Mouse (Mus musculus): ENCODE measurements around the gene Slc35f3.
A peak's percentile ranks its signal among the peaks of the same experiment; 100 is the strongest.

Slc35f3 gene

DNA sequence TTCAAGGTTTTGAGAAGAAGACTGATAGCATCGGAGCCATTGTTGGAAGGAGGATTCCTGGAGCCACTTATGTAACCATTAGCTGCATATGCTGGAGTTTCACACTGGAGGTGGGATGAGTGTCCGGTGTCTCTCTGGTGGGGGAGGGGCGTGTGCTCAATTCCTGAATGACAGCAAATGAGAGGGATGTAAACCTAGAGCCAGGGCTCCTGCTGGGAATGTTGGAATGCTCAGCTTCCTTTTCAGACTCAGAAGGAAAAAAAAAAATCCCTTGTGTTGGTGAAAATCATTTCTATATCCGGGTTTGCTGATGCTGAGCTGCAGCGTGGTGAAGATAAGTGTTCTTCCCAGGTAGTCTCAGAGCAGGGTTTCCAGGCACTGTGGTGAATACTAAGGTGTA is 29.4 kb downstream of the Slc35f3 start:
- DNase-seq (ENCODE audit: low spot score): no peak

DNA sequence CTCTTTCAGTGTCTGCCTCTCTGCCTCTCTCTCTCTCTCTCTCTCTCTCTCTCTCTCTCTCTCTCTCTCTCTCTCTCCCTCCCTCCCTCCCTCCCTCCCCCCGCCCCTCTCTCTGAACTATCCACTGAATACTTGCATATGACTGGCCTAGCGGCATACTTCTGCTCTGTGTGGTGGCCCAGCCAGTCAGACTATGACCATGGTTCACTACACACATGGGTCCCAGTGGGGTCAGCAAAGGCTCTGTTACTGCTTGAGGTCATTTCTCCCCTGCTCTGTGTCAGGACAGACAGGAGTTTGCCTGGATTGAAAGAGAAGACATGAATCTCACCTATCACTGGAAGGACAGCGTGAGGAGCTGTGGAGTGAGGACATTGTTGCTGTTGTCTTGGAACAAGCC is 40.5 kb downstream of the Slc35f3 start:
- no peak for DNase-seq (ENCODE audit: low spot score)

DNA sequence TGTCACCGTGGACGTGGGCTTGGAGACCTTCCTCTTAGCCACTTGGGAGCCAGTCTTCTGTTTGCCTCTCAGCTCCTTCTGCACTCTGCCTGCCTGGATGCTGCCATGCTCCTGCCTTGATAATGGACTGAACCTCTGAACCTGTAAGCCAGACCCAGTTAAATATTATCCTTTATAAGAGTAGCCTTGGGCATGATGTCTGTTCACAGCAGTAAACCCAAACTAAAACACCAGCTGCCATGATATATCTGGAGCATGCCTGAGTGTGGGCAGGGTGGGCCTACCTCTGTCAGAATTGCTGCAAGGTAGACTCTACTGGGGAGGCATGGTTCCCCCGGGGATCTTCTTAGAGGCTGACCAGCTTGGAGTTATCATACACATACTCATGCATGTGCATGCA is 41.0 kb downstream of the Slc35f3 start:
- DNase-seq (ENCODE audit: low spot score): no peak

DNA sequence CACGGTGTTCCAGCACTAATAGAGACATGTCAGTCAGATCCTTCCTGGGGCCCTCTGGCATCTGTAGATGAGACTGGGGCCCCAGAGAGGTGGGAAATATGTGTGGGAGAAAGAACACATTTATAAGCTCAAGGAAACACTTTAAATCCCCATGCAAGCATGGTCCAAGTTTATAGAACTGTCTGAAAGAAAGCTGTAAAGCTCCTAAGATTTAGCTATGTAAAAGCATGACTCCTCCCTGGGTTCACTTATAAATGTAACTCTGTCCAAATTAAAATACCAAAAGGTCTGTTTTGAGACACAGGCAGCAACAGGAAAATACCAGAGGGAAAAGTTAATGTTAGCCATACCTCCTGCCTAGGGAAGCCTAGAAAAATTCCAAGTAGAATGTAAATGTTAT is 42.8 kb downstream of the Slc35f3 start:
- no peak for DNase-seq (ENCODE audit: low spot score)

DNA sequence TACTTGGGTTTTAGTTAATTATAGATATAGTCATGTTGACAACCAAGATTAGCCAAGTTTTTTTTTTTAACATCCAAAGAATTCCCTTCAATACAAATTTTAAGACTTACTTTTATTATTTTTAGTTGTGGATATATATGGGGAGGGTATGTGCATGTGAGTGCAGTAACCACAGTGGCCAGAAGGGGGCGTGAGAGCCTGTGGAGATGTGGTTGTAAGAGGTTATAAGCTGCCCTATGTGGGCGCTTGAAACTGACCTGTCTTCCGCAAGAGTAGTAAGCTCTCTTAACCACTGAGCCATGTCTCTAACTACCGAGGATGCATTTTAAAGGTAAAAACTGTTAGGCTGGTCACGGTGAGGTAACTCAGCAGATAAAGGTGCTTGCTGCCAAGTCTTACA is 45.1 kb downstream of the Slc35f3 start:
- no peak for DNase-seq (ENCODE audit: low spot score)

DNA sequence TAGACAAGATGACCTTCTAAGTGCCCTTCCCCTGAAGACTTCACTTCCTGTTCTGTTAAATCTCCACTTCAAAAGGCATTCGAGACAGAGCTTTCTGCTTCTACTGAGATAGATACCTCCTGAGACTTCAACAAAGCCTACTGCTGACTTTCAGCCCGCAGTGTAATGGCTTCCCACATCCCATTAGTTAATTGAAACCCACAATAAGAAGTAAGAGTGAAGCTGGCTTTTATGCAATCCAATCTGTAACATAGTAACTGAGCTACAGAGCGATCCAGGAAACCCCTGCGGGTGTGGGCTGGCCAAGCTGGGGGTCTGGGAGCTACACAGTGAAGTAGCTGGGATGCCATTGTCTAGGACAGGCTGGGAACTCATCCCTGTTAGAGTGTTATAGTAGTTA is 46.7 kb downstream of the Slc35f3 start:
- DNase-seq (ENCODE audit: low spot score): no peak

DNA sequence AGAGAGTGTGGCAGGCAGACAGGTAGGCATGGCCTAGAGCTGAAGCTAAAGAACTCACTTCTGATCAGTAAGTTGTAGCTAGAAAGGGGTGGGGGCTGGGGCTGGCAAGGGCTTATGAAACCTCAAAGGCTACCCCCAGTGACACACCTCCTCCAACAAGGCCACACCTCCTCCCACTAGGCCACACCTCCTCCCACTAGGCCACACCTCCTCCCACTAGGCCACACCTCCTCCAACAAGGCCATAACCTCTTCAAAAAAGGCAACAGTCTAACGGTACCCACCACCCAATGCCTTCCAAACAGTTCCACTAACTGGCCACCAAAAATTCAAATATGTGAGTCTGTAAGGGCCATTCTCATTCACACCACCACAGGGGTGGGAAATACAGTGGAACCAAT is 54.9 kb downstream of the Slc35f3 start:
- DNase-seq (ENCODE audit: low spot score): no peak

DNA sequence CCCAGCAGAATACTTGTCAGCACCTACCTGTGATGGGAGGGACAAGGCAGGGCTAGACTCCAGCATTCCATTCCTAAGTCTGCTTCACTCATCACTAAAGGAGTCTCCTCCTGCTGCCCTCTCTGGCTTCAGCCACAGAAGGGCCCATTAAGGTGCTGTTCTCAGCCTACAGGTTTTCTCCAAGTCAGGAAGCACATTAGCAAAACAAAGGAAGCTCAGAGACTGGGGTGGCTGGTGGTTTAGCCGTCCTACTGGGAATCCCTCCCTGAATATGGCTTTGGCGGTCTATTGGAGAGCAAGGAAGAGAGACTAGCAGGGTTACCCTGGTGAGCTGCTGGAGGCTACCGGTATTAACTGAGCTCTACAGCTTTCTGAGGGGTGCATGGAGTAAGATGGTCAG is 59.6 kb downstream of the Slc35f3 start:
- DNase-seq (ENCODE audit: low spot score): no peak

DNA sequence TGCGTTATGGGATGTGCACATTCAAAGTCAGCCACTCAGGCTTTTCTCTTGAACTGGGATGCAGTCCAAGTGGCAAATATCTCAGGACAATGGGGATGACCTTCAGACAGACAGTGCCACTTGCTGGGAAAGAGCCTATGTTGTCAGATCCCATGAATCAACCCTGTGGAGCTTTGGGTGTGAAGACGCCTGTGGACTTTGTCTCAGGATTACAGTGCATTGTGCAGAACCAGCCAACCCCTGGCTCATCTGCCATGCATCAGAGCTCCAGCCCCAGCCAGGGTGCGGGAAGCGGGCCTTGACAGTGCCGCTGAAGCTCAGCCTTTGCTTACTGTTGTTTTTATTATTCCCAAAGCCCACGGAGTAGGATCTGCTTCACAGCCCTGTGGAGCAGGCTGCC is 60.9 kb downstream of the Slc35f3 start:
- peak; percentile 39 for DNase-seq (ENCODE audit: low spot score)

DNA sequence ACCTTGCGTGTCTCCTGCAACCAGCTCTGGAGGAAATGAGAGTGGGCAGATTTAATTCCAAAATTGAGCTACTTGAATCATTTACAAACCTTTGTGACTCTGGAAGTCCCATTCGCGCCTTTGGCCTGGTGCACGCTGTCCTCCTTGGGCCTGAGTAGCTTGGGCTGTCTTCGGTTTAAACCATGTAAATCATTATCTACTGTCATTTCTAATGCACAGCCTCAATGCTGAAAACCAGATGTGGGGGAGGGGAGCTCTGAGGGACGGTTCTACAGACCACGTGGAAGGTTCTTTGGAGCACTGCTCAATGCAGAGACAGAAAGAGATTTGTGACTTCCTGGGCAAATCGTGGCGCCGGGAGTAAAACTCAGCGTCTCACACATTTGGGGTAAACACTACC is 61.7 kb downstream of the Slc35f3 start:
- DNase-seq (ENCODE audit: low spot score): no peak

DNA sequence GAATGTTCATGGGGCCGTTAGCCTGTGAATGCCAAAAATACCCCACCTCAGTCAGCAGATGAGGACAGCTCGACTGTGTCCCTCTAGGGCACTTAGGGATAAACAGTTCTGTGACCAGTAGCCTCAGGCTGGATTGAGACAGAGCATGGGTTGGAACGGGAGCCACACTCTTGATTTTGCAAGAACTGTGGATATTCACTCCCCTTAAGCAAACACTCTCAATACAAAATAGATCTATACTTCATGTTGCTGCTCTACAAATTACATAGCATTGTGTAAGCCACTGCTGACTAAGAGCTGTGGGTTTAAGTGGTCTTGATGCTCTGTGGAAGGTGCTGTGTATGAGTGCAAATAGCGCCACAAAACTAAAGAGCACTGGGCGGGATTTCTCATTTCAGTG is 62.3 kb downstream of the Slc35f3 start:
- DNase-seq (ENCODE audit: low spot score): no peak

DNA sequence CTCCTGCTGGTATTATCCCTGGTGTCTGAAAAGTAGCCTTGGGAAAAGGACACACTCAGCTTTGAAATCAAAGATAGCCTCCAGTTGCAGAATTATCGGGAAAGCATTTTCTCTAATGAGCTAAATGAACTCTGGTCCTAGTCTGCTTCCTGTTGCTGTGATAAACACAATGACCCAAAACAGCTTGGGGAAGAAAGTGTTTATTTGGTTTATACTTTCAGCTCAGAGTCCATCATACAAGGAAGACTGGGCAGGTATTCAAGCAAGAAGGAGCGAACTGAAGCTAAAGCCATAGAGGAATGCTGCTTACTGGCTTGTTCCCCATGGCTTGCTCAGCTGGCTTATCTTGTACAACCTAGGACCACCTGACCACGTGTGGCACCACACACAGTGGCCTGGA is 67.9 kb downstream of the Slc35f3 start:
- DNase-seq (ENCODE audit: low spot score): no peak

DNA sequence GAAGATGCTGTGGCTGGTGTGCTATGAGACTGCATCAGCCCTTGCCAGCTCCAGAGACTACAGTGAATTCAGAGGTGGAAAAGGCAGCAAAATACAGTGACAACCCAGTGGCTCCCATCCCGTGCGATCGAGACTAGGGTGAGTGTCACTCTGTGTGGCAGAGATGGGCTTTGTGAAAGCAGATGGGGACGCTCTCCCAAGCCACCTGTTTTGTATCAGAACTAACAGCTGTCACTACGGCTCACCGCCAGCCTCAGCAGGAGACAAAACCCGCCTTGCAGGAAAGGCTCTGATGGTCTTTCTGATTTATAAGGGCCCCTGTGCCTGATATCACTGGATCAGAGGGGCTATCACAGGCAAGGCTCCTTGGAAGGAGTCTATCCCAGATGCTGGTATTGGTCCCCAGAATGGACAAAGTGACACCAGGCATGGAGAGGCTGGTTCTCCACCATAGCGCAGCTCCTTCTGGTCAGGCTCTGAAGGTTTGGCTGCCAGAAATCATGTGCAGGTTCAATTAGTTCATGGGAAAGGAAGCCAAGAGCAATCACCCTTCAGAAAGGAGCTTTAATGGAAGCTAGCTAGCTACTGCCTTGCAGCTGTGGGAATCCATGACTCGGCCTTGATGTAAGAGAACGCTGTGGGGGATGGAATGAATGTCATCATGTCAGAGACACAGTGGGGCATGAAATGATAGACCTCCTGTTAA is 70.1 kb downstream of the Slc35f3 start:
- DNase-seq (ENCODE audit: low spot score): no peak

DNA sequence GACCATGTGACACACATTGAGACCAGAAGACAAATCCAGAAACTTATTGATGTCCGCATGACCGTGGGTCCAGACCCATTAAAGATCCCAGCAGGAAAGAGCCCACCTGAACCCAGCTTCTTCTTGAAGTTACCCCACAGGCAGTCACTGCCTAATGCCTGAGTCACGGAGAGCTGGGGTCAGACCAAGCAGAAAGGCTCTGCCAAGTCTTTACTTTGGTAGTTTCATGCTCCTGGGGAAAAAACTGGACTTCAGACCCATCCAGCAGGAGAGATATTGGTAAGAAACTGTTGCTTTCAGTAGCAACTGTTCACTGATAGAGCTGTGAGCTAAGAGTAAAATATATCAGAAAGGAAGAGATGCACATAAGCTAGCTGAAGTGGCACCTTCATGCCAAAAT is 73.5 kb downstream of the Slc35f3 start:
- DNase-seq (ENCODE audit: low spot score): no peak

DNA sequence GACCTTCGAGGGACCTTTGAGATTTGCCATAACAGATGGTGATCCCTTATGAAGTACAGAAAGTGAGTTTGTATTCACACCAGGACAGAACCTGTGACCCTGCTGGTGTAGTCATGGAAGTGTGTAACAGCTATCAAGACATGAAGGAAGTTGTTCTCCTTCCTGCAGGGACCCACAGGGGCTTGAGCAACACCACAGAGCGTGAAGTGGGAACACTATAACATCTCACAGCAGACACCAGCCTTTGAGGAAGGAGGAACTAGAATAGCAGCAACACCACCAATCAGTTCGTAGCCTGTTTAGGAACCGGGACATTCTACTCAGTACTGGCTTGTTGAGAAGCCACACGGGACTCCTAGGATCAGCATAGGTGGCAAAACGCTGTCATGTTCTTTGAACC is 81.2 kb downstream of the Slc35f3 start:
- no peak for DNase-seq (ENCODE audit: low spot score)

DNA sequence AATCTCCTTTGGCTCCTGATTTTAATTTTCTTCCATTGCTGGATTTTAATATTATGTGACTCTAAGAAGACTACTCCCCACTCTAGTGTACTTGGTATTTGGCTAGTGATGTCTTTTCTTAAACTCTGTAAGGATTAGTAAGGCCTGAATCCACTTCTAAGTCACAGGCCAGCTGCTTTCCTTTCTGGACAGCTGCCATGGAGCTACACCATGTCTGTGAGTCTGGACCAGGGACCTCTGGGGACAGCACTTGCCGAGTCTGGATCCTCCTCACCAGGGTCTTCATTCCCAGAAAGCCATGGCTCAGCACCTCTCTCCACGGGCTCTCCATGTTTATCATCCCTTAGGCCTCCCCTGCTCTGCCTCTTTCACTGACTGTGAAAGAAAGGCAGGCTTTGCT is 81.8 kb downstream of the Slc35f3 start:
- no peak for DNase-seq (ENCODE audit: low spot score)

DNA sequence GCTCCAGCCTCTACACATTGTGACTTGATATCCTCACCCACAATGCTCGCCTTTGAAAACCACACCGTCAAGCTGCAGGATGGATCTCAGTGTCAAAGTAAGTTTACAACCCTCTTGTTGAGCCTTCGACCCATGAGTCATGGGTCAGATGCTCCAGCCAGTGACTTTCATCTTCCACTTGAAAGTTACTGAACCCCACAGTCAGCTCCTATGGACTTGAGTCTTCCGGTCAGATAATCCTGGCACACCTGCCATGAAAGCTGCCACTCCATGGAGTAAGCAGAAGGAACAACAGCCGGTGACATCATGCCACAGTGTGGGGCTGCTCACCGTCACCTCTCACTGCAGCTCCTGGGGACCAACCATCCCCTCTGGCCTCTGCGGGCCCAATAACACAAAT is 82.9 kb downstream of the Slc35f3 start:
- no peak for DNase-seq (ENCODE audit: low spot score)

DNA sequence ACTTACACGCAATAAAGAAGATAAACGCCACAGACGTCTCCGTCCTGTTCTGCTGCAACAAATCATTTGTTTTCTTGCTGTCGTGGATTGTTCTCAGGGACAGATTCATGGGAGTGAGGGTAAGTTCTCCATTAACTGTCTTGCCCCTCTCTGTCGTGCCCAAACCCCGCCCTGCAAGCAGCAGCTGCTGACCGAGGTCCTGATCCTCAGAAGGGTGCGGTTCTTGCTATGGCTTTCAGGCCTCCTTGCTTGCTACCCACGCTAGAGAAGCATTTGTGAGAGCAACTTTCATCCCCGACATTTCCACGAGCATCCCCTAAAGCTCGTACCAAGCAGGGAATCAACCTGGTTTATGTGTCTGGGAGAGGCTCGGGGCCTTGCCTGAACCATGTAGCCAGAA is 83.9 kb downstream of the Slc35f3 start:
- DNase-seq (ENCODE audit: low spot score): no peak

DNA sequence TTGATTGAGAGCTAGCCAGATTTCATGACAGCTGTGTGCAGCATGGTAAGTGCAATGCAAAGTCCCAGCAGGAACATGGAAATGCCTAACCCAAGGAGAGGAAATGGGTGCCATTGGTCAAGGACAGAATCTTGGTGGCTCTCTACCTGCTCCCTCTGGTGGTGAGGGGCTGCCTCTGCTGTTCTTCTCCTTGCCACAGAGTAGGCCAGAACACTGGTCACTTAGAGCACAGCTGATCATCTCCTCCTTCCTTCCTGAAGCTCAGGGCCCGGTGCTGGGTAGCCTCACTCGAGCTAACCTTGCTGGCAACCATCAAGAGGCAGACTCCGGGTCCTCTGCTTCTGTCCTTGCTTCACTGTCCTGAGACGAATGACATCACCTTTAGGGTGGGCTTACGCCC is 84.4 kb downstream of the Slc35f3 start:
- DNase-seq (ENCODE audit: low spot score): peak; percentile 79

DNA sequence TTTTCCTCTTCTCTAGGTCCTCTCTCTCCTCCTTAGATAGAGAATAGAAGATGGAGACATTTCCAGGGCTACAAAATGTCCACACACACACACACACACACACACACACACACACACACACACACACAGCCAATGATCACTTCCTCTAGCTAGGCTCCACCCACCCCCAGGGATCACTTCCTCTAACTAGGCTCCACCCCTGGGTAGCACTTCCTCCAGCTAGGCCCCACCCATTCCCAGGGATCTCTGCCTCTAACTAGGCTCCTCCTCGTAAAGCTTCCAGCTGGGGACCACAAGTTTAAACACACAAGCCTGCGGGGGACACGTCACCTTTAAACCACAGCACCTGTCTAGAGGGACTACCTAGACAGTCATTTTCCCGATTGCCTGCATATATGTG is 89.2 kb downstream of the Slc35f3 start:
- DNase-seq (ENCODE audit: low spot score): no peak

DNA sequence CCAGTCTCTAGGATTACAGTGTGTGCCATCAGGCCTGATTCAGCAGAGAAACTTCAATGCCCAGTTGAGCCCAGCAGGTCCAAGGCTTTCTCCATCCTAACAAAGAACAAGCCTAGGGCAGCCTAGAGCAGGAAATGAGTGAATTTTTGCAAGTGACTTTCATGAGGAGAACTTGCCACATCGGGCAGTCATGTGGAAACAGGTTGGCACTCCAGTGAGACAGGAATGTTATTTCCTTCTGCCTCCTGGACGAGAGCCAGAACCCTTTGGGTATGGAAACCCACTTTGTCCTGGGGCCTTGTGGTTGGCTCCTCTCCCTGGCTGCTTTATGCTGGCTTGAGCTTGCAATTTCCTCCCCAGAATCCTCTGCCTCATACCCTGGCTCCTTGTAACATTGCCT is 93.2 kb downstream of the Slc35f3 start:
- no peak for DNase-seq (ENCODE audit: low spot score)

DNA sequence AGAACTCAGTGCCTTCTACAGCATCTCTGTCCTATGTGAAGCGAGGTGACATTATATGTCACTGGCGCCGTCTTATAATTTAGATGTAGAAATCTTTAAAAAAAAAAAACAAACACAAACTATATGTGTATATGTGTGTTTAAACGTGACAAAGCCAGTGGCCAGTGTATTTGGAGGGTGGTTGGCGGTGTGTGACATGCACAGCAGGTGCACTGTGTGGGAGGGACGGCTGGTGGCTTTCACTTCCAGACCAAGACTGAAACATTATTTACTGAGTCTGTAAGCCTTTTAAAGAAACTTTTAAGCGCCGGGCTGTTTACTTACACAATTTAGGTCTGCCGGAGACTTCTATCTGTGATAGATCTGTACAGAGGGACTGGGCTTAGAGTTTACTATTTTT is 97.0 kb downstream of the Slc35f3 start:
- DNase-seq (ENCODE audit: low spot score): no peak

DNA sequence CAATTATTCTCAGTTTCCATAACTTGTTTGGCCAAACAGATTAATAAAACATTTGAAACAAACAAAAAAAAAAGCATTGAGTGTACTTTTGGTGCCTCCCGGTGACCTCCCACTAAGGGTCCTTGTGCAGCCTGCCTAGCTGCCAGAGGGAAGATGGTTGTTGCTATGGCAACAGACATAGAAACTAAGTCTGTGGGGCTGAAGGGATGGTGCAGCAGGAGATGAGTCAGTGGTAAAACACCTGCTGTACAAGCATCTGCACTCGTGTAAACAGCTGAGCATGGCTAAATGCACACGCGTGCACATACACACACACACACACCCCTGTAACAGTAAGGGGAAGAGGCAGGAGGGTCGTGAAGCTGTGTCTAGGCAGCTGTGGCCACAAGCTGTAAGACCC is 97.6 kb downstream of the Slc35f3 start:
- DNase-seq (ENCODE audit: low spot score): no peak

DNA sequence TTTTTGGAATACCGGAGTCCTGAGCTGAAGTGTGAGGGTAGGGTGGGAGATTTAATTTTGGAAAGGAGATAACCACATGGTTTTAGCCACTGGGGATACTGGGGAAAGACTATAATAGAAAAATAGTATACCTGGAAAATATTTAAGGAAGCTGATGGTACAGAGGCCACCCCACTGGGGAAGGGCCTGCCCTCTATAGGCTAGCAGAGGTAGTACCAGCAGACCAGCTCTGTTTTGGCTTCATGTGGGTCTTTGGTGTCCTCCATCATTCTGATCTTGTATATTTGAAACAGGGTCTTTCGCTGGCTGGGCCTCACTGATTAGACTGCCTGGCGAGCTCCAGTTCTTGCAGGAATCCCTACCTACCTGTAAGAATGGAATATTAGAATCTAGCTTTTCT is 100.0 kb downstream of the Slc35f3 start:
- no peak for DNase-seq (ENCODE audit: low spot score)

DNA sequence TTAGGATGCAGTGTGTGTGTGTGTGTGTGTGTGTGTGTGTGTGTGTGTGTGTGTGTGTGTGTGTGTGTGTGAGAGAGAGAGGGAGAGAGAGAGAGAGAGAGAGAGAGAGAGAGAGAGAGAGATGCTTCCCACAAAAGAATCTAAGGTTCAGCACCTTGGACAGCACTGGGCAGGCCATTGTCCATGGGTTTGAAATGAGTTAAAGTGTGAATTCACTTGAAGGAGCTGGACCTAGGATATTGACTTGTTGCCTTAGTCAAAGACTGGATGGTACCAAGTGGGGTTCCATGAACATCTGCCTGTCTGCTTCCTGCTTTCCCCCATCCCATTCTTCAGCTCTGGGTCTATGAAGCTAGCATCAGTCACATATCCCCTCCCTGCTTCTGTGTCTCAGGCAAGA is 106.2 kb downstream of the Slc35f3 start:
- DNase-seq (ENCODE audit: low spot score): peak; percentile 67
